Mouse (Mus musculus) small intestine, adult 2 months (tissue): Measurements from ENCODE around the gene N4bp2l1.

ENCODE experiments used
- CTCF ChIP-seq: fragments of 200-500 bp; IDR thresholded peaks from 2 replicates; pipeline ENCODE4 v1.5.1; 2012; ENCODE audit warnings: low read depth, mild to moderate bottlenecking, control low read depth, inconsistent platforms, low read length, moderate library complexity, mixed read lengths; ENCODE audit not compliant: insufficient replicate concordance, insufficient read length; ENCODE audit errors: extremely low read depth
- POLR2A ChIP-seq: fragments of 200-500 bp; IDR thresholded peaks from 2 replicates; pipeline ENCODE4 v1.6.1; 2012; ENCODE audit warnings: low read depth, mild to moderate bottlenecking, control low read depth, inconsistent platforms, low read length, moderate library complexity

- TF ChIP-seq POLR2A: no peak
- TF ChIP-seq CTCF: no peak
These were observed 26.3 kb downstream of the N4bp2l1 start for GRCm38 (mm10) chr5:150570496-150571219.
